Comparison of ENCODE assay signal across 8 mouse cellular contexts in the genomic region with DNA sequence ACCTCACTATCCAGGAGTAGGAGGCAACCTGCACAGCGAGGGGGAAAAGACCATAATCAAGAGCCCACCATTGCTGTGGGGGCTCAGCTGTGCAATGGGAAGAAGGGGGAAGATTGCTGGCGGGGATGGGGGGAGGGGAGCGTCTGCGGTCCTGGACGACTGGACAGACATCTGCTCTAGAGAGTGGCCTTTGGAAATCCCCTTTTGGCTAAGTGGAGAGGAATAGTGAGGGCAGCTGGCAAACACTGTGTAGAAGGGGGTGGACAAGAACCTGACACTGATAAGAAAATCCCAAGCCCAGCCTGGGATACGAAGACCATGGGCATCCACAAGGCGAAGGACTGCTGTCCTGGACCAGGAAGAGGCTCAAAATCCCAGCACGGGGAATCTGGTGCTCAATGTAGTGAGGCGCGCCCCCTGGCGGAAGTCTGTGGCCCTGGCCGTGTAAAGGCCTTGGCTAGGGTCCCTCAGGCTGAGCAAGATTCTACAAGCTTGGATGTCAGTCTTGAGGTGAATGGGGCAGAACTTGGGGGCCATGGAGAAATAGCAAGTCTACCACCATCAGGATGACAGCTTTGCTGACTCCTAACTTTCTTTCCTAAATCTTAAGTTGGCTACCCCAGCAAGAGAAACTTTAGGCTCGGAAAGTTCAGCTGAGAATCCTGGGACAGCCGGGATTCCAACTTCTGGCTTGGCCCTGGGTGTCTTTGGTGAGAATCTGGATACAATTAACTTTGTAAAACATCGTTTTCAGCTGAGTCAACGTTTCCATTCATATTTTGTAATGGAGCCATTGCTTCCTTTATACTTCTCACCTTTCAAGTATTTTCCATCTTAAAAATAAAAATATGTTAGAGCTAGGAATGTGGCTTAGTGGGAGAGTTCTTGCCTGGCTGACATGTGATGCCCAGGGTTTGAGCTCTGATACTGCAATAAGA. TPM values are rescaled to one million over a fixed set of nuclear protein-coding genes. Genes with fewer than 3 reads are reported as not detected.
DNase-seq lines count a peak whose midpoint lies in the region; ATAC-seq and TF ChIP-seq lines count a peak whose summit lies in the region.

No protein-coding gene starts in this region.

- no peaks in the 10 kb centered on the region for H3K9me3 ChIP-seq in embryonic facial prominence, embryonic 14.5 days (ENCODE audit: control insufficient read depth, low read length)
- H3K9me3 ChIP-seq in heart, embryonic 11.5 days (replicated peaks; ENCODE audit: control insufficient read depth, low read length), result no peaks in the 10 kb centered on the region
- no peaks in the 10 kb centered on the region for H3K9me3 ChIP-seq in kidney, postnatal 0 days (replicated peaks; ENCODE audit: low read length)
- no peaks in the 10 kb centered on the region for H3K9me3 ChIP-seq in stomach, embryonic 14.5 days (ENCODE audit: control insufficient read depth, low read depth, low read length)

- peak overlapping the region; percentile 78 for H3K27ac ChIP-seq in embryonic facial prominence, embryonic 14.5 days (replicated peaks; ENCODE audit: low read depth, low read length)
- H3K27ac ChIP-seq in heart, embryonic 11.5 days (ENCODE audit: low read depth, low read length), result no peak overlapping the region
- H3K27ac ChIP-seq in kidney, postnatal 0 days, result no peak overlapping the region
- H3K27ac ChIP-seq in liver, adult 2 months (replicated peaks; ENCODE audit: insufficient read depth, low read depth, low read length), result no peak overlapping the region
- H3K27ac ChIP-seq in stomach, embryonic 14.5 days (ENCODE audit: low read length), result no peak overlapping the region

- no peak overlapping the region for H3K9ac ChIP-seq in embryonic facial prominence, embryonic 14.5 days (ENCODE audit: low read depth, low read length)
- no peak overlapping the region for H3K9ac ChIP-seq in heart, embryonic 11.5 days (ENCODE audit: low read depth, low read length)
- no peak overlapping the region for H3K9ac ChIP-seq in kidney, postnatal 0 days (ENCODE audit: low read depth, low read length)
- H3K9ac ChIP-seq in liver, adult 2 months (ENCODE audit: low read depth, low read length), result no peak overlapping the region
- no peak overlapping the region for H3K9ac ChIP-seq in stomach, embryonic 14.5 days (replicated peaks; ENCODE audit: low read depth, low read length)

- DNase-seq in 416B (ENCODE audit: low read depth), result peak; percentile 62
- DNase-seq in adrenal gland, postnatal 36 days, result peak; percentile 89 to 92
- peak; percentile 90 for DNase-seq in embryonic facial prominence, embryonic 14.5 days (ENCODE audit: low spot score)
- peak; percentile 92 for DNase-seq in kidney, postnatal 0 days (ENCODE audit: low spot score)
- DNase-seq in liver, adult 2 months (ENCODE audit: extremely low read depth, low read depth, low spot score), result peak; percentile 43
- peak; percentile 88 for DNase-seq in neural tube, embryonic 10.5 days (ENCODE audit: extremely low spot score, low spot score)

- no peak overlapping the region for H3K4me2 ChIP-seq in embryonic facial prominence, embryonic 14.5 days (ENCODE audit: low read depth, low read length)
- no peak overlapping the region for H3K4me2 ChIP-seq in heart, embryonic 11.5 days
- no peak overlapping the region for H3K4me2 ChIP-seq in kidney, postnatal 0 days (ENCODE audit: low read length)
- no peak overlapping the region for H3K4me2 ChIP-seq in stomach, embryonic 14.5 days (replicated peaks; ENCODE audit: low read depth, low read length)

- no peak for TF ChIP-seq POLR2A in liver, adult 2 months (IDR thresholded peaks at IDR 0.05; ENCODE audit: extremely low read depth, insufficient read depth, low read length)

- H3K4me3 ChIP-seq in embryonic facial prominence, embryonic 14.5 days (ENCODE audit: low read depth, low read length), result no peak overlapping the region
- no peak overlapping the region for H3K4me3 ChIP-seq in heart, embryonic 11.5 days (ENCODE audit: low read depth, low read length)
- no peak overlapping the region for H3K4me3 ChIP-seq in kidney, postnatal 0 days (replicated peaks; ENCODE audit: low read depth, low read length)
- no peak overlapping the region for H3K4me3 ChIP-seq in liver, adult 2 months (ENCODE audit: insufficient read depth, low read depth, low read length)
- no peak overlapping the region for H3K4me3 ChIP-seq in stomach, embryonic 14.5 days (ENCODE audit: low read depth, low read length)

- TF ChIP-seq CTCF in kidney, postnatal 0 days (IDR thresholded peaks at IDR 0.05; ENCODE audit: low read depth), result peak; percentile 97
- TF ChIP-seq CTCF in liver, adult 2 months (IDR thresholded peaks at IDR 0.05; ENCODE audit: low read depth, low read length), result peak; percentile 95

- H3K27me3 ChIP-seq in embryonic facial prominence, embryonic 14.5 days (replicated peaks; ENCODE audit: control insufficient read depth, insufficient read depth, low read length), result no peaks in the 10 kb centered on the region
- peaks cover under 1% of the 10 kb centered on the region; the same call in 1 of the 2 replicates for H3K27me3 ChIP-seq in heart, embryonic 11.5 days (ENCODE audit: control insufficient read depth, insufficient read depth, low read length)
- H3K27me3 ChIP-seq in kidney, postnatal 0 days (ENCODE audit: insufficient read depth, low read length), result no peaks in the 10 kb centered on the region
- H3K27me3 ChIP-seq in liver, adult 2 months (ENCODE audit: control insufficient read depth, insufficient read depth, low read length), result no peaks in the 10 kb centered on the region
- H3K27me3 ChIP-seq in stomach, embryonic 14.5 days (ENCODE audit: control insufficient read depth, insufficient read depth, low read length), result no peaks in the 10 kb centered on the region

- H3K79me2 ChIP-seq in liver, adult 2 months (ENCODE audit: control insufficient read depth, insufficient read depth, low read length), result no peaks in the 10 kb centered on the region

- peaks cover 17% of the 10 kb centered on the region for H3K4me1 ChIP-seq in embryonic facial prominence, embryonic 14.5 days (ENCODE audit: control insufficient read depth, insufficient read depth, low read length)
- no peaks in the 10 kb centered on the region for H3K4me1 ChIP-seq in heart, embryonic 11.5 days (ENCODE audit: control insufficient read depth, insufficient read depth, low read length)
- H3K4me1 ChIP-seq in kidney, postnatal 0 days (replicated peaks; ENCODE audit: insufficient read depth, low read length), result no peaks in the 10 kb centered on the region
- no peaks in the 10 kb centered on the region for H3K4me1 ChIP-seq in liver, adult 2 months (ENCODE audit: control insufficient read depth, insufficient read depth, low read length)
- no peaks in the 10 kb centered on the region for H3K4me1 ChIP-seq in stomach, embryonic 14.5 days (ENCODE audit: control insufficient read depth, insufficient read depth, low read length)

- 33% methylated on average over 16 of the region's 16 CpGs for WGBS in embryonic facial prominence, embryonic 14.5 days
- WGBS in heart, embryonic 11.5 days (ENCODE audit: insufficient replicate concordance), result 32% methylated on average over 16 of the region's 16 CpGs
- 35% methylated on average over 16 of the region's 16 CpGs for WGBS in kidney, postnatal 0 days
- 34% methylated on average over 16 of the region's 16 CpGs for WGBS in liver, adult 2 months
- WGBS in stomach, embryonic 14.5 days, result 36% methylated on average over 16 of the region's 16 CpGs

- H3K36me3 ChIP-seq in embryonic facial prominence, embryonic 14.5 days (ENCODE audit: control insufficient read depth, insufficient read depth, low read length), result no peaks in the 10 kb centered on the region
- H3K36me3 ChIP-seq in heart, embryonic 11.5 days (ENCODE audit: control insufficient read depth, insufficient read depth, low read length), result no peaks in the 10 kb centered on the region
- no peaks in the 10 kb centered on the region for H3K36me3 ChIP-seq in kidney, postnatal 0 days (ENCODE audit: insufficient read depth, low read length)
- no peaks in the 10 kb centered on the region for H3K36me3 ChIP-seq in liver, adult 2 months (ENCODE audit: control insufficient read depth, insufficient read depth, low read length)
- H3K36me3 ChIP-seq in stomach, embryonic 14.5 days (ENCODE audit: control insufficient read depth, insufficient read depth, low read length), result no peaks in the 10 kb centered on the region

- ATAC-seq in embryonic facial prominence, embryonic 14.5 days (ENCODE audit: low read depth), result peak; percentile 88
- ATAC-seq in heart, embryonic 11.5 days (replicated peaks; ENCODE audit: insufficient number of reproducible peaks, low FRiP score, low TSS enrichment), result peak; percentile 46; the same call in 1 of the 2 replicates
- peak; percentile 70; the same call in 1 of the 2 replicates for ATAC-seq in kidney, postnatal 0 days (replicated peaks; ENCODE audit: low FRiP score, low read depth)
- ATAC-seq in stomach, embryonic 14.5 days (ENCODE audit: insufficient number of reproducible peaks, insufficient read depth, low FRiP score, low read depth), result peak; percentile 66; the same call in 1 of the 2 replicates

RNA-seq across cellular contexts. Expression of gene Tmem239, which starts 5.5 kb away (rescaled TPM):
- total RNA-seq in adrenal gland, postnatal 36 days (2021), result not detected
- polyA plus RNA-seq in embryonic facial prominence, embryonic 14.5 days (2014; fragmentation: Nextera tagmentation; extraction: Ambion mirVana), result not detected in 2 replicates
- not detected in 2 replicates for polyA plus RNA-seq in heart, embryonic 11.5 days (2014; fragmentation: Nextera tagmentation; extraction: Ambion mirVana)
- not detected in 2 replicates for polyA plus RNA-seq in kidney, postnatal 0 days (2015; fragmentation: Nextera tagmentation; extraction: Ambion mirVana)
- total RNA-seq in liver, adult 2 months (2014; rRNA removed), result not detected in 2 replicates
- not detected in 2 replicates for polyA plus RNA-seq in liver, adult 2 months (2012; rRNA removed)
- polyA plus RNA-seq in stomach, embryonic 14.5 days (2014; fragmentation: Nextera tagmentation; extraction: Ambion mirVana), result not detected in 2 replicates

RNA-seq across cellular contexts. Expression of gene 1700020A23Rik, which starts 6.8 kb away (rescaled TPM):
- total RNA-seq in adrenal gland, postnatal 36 days (2021), result not detected
- polyA plus RNA-seq in embryonic facial prominence, embryonic 14.5 days (2014; fragmentation: Nextera tagmentation; extraction: Ambion mirVana), result not detected in 2 replicates
- not detected in 2 replicates for polyA plus RNA-seq in heart, embryonic 11.5 days (2014; fragmentation: Nextera tagmentation; extraction: Ambion mirVana)
- polyA plus RNA-seq in kidney, postnatal 0 days (2015; fragmentation: Nextera tagmentation; extraction: Ambion mirVana), result not detected in 2 replicates
- total RNA-seq in liver, adult 2 months (2014; rRNA removed), result not detected in 2 replicates
- polyA plus RNA-seq in liver, adult 2 months (2012; rRNA removed), result not detected in 2 replicates
- polyA plus RNA-seq in stomach, embryonic 14.5 days (2014; fragmentation: Nextera tagmentation; extraction: Ambion mirVana), result not detected in 2 replicates

RNA-seq across cellular contexts. Expression of gene Gm28372, which starts 6.8 kb away (rescaled TPM):
- total RNA-seq in adrenal gland, postnatal 36 days (2021), result not detected
- not detected in 2 replicates for polyA plus RNA-seq in embryonic facial prominence, embryonic 14.5 days (2014; fragmentation: Nextera tagmentation; extraction: Ambion mirVana)
- not detected in 2 replicates for polyA plus RNA-seq in heart, embryonic 11.5 days (2014; fragmentation: Nextera tagmentation; extraction: Ambion mirVana)
- polyA plus RNA-seq in kidney, postnatal 0 days (2015; fragmentation: Nextera tagmentation; extraction: Ambion mirVana), result not detected in 2 replicates
- total RNA-seq in liver, adult 2 months (2014; rRNA removed), result not detected in 2 replicates
- polyA plus RNA-seq in liver, adult 2 months (2012; rRNA removed), result not detected in 2 replicates
- 0.13 TPM in 1 of 2 replicates, not detected in the other for polyA plus RNA-seq in stomach, embryonic 14.5 days (2014; fragmentation: Nextera tagmentation; extraction: Ambion mirVana)

RNA-seq across cellular contexts. Expression of gene Vps16, which starts 12.3 kb away (rescaled TPM):
- 10 to 100 TPM; 62.9 to 63.9 TPM for total RNA-seq in adrenal gland, postnatal 36 days (2021)
- polyA plus RNA-seq in embryonic facial prominence, embryonic 14.5 days (2014; fragmentation: Nextera tagmentation; extraction: Ambion mirVana), result 51.6 and 66.0 TPM in 2 replicates
- polyA plus RNA-seq in heart, embryonic 11.5 days (2014; fragmentation: Nextera tagmentation; extraction: Ambion mirVana), result 45.1 and 52.0 TPM in 2 replicates
- polyA plus RNA-seq in kidney, postnatal 0 days (2015; fragmentation: Nextera tagmentation; extraction: Ambion mirVana), result 64.6 and 68.6 TPM in 2 replicates
- 25.6 and 27.2 TPM in 2 replicates for total RNA-seq in liver, adult 2 months (2014; rRNA removed)
- polyA plus RNA-seq in liver, adult 2 months (2012; rRNA removed), result 22.6 and 43.2 TPM in 2 replicates
- 69.7 and 71.3 TPM in 2 replicates for polyA plus RNA-seq in stomach, embryonic 14.5 days (2014; fragmentation: Nextera tagmentation; extraction: Ambion mirVana)

RNA-seq across cellular contexts. Expression of gene Pced1a, which starts 12.7 kb away (rescaled TPM):
- total RNA-seq in adrenal gland, postnatal 36 days (2021), result 10 to 100 TPM; 12.9 to 14.6 TPM
- polyA plus RNA-seq in embryonic facial prominence, embryonic 14.5 days (2014; fragmentation: Nextera tagmentation; extraction: Ambion mirVana), result 12.2 and 12.3 TPM in 2 replicates
- polyA plus RNA-seq in heart, embryonic 11.5 days (2014; fragmentation: Nextera tagmentation; extraction: Ambion mirVana), result 7.4 and 7.9 TPM in 2 replicates
- polyA plus RNA-seq in kidney, postnatal 0 days (2015; fragmentation: Nextera tagmentation; extraction: Ambion mirVana), result 12.1 and 13.0 TPM in 2 replicates
- total RNA-seq in liver, adult 2 months (2014; rRNA removed), result 6.3 and 7.2 TPM in 2 replicates
- polyA plus RNA-seq in liver, adult 2 months (2012; rRNA removed), result 23.3 and 29.0 TPM in 2 replicates
- polyA plus RNA-seq in stomach, embryonic 14.5 days (2014; fragmentation: Nextera tagmentation; extraction: Ambion mirVana), result 12.4 and 12.9 TPM in 2 replicates
